Mouse (Mus musculus) lung, postnatal 0 days (tissue): ENCODE measurements around the gene Ampd3. TPM values are rescaled to one million over a fixed set of nuclear protein-coding genes. Genes with fewer than 3 reads are reported as not detected.

Experiments
- ATAC-seq: fragments of 200-750 bp; cut with Nextera tagmentation; 2 replicates; pipeline ENCODE4 v1.8.0; 2017; ENCODE audit warnings: moderate library complexity
- DNase-seq: peaks from one replicate; pipeline ENCODE4 v3.0.0-alpha.2; 2016; ENCODE audit warnings: low spot score
- H3K27ac ChIP-seq: fragments of 300-500 bp; sonication (generic); 2 replicates; pipeline ENCODE4 v1.5.1; 2014; ENCODE audit warnings: antibody characterized with exemption, mild to moderate bottlenecking, low read length, mixed read lengths
- H3K27me3 ChIP-seq: fragments of 300-500 bp; sonication (generic); replicated peaks from 2 replicates; pipeline ENCODE4 v1.6.1; 2014; ENCODE audit warnings: low read length, mixed read lengths; ENCODE audit not compliant: insufficient read depth
- H3K36me3 ChIP-seq: fragments of 300-500 bp; sonication (generic); 2 replicates; pipeline ENCODE4 v1.6.1; 2014; ENCODE audit warnings: low read length, mixed read lengths; ENCODE audit not compliant: insufficient read depth
- H3K4me1 ChIP-seq: fragments of 300-500 bp; sonication (generic); 2 replicates; pipeline ENCODE4 v1.6.1; 2014; ENCODE audit warnings: antibody characterized with exemption, low read depth, low read length, mixed read lengths; ENCODE audit not compliant: insufficient read depth
- H3K4me2 ChIP-seq: fragments of 300-500 bp; sonication (generic); replicated peaks from 2 replicates; pipeline ENCODE4 v1.6.1; 2014; ENCODE audit warnings: low read depth, mild to moderate bottlenecking, low read length, moderate library complexity, mixed read lengths
- H3K4me3 ChIP-seq: fragments of 300-500 bp; sonication (generic); 2 replicates; pipeline ENCODE4 v1.5.1; 2014; ENCODE audit warnings: low read depth, low read length
- H3K9ac ChIP-seq: fragments of 300-500 bp; sonication (generic); replicated peaks from 2 replicates; pipeline ENCODE4 v1.6.1; 2014; ENCODE audit warnings: low read depth, mild to moderate bottlenecking
- H3K9me3 ChIP-seq: fragments of 300-500 bp; sonication (generic); 2 replicates; pipeline ENCODE4 v1.6.1; 2016; ENCODE audit warnings: low read length, mixed read lengths
- CTCF ChIP-seq: IDR thresholded peaks from 2 replicates; pipeline ENCODE4 v1.5.1; 2016; ENCODE audit warnings: antibody characterized with exemption, mild to moderate bottlenecking
- EP300 ChIP-seq: IDR thresholded peaks from 2 replicates; pipeline ENCODE4 v1.6.1; 2016; ENCODE audit warnings: antibody characterized with exemption, mild to moderate bottlenecking, control low read depth
- WGBS: fragments of 180-500 bp; shearing (Covaris S2); extraction: QIAGEN DNeasy Blood & Tissue Kit; methylation state at CpG from one replicate; pipeline ENCODE4 v1.1.7; 2014; 5-methylcytosine and 5-hydroxymethylcytosine counted together
- polyA plus RNA-seq: library from polyadenylated mRNA; unstranded; fragments of >200 nt; fragmentation: Nextera tagmentation; extraction: Ambion mirVana; gene quantifications from 2 replicates; pipeline ENCODE4 v1.2.1, GENCODE M21; 2015

Gene Ampd3
- polyA plus RNA-seq, 1 experiment from 2014 or later, result 5.0 TPM

GRCm38 (mm10) chr7:110746087-110746562, 21.9 kb upstream of the Ampd3 start:
- Histone ChIP-seq H3K4me1 (no peaks in the 10 kb centered on the region), H3K9ac (no peak overlapping the region), H3K27ac (no peak overlapping the region), H3K9me3 (no peaks in the 10 kb centered on the region), H3K4me3 (no peak overlapping the region), H3K36me3 (no peaks in the 10 kb centered on the region), H3K4me2 (no peak overlapping the region), H3K27me3 (no peaks in the 10 kb centered on the region)
- no peak for DNase-seq
- 81% methylated on average over 5 of the region's 5 CpGs for WGBS
- no peak for ATAC-seq
- no peak for TF ChIP-seq CTCF
- TF ChIP-seq EP300, result no peak

GRCm38 (mm10) chr7:110746809-110747208, 21.2 kb upstream of the Ampd3 start:
- no peaks in the 10 kb centered on the region for H3K36me3 ChIP-seq
- no peak for ATAC-seq
- WGBS, result 55% methylated on average over 2 of the region's 2 CpGs

GRCm38 (mm10) chr7:110750834-110751233, 17.2 kb upstream of the Ampd3 start:
- 37% methylated on average over 4 of the region's 4 CpGs for WGBS
- TF ChIP-seq CTCF (no peak), EP300 (no peak)
- no peak for ATAC-seq

More at GRCm38 (mm10) chr7:110746809-110747208, 21.2 kb upstream of the Ampd3 start:
- TF ChIP-seq CTCF (no peak), EP300 (no peak)
- Histone ChIP-seq H3K4me1 (no peaks in the 10 kb centered on the region), H3K9me3 (no peaks in the 10 kb centered on the region), H3K27me3 (no peaks in the 10 kb centered on the region), H3K4me3 (no peak overlapping the region), H3K27ac (no peak overlapping the region), H3K4me2 (no peak overlapping the region), H3K9ac (no peak overlapping the region)
- no peak for DNase-seq

GRCm38 (mm10) chr7:110751634-110752033, 16.4 kb upstream of the Ampd3 start:
- ATAC-seq, result no peak
- no peaks in the 10 kb centered on the region for H3K27me3 ChIP-seq
- no peak overlapping the region for H3K4me3 ChIP-seq
- H3K4me1 ChIP-seq, result no peaks in the 10 kb centered on the region
- no peak overlapping the region for H3K4me2 ChIP-seq
- TF ChIP-seq CTCF, result no peak
- TF ChIP-seq EP300, result no peak
- 87% methylated on average over 1 of the region's 1 CpGs for WGBS
- no peak overlapping the region for H3K27ac ChIP-seq
- no peak for DNase-seq
- no peaks in the 10 kb centered on the region for H3K9me3 ChIP-seq
- H3K36me3 ChIP-seq, result no peaks in the 10 kb centered on the region
- no peak overlapping the region for H3K9ac ChIP-seq

More at GRCm38 (mm10) chr7:110750834-110751233, 17.2 kb upstream of the Ampd3 start:
- Histone ChIP-seq H3K4me1 (no peaks in the 10 kb centered on the region), H3K9me3 (no peaks in the 10 kb centered on the region), H3K36me3 (no peaks in the 10 kb centered on the region), H3K27ac (no peak overlapping the region), H3K27me3 (no peaks in the 10 kb centered on the region), H3K4me3 (no peak overlapping the region), H3K4me2 (no peak overlapping the region), H3K9ac (no peak overlapping the region)
- DNase-seq, result no peak

GRCm38 (mm10) chr7:110753310-110753709, 14.7 kb upstream of the Ampd3 start:
- Histone ChIP-seq H3K9me3 (no peaks in the 10 kb centered on the region), H3K4me1 (no peaks in the 10 kb centered on the region), H3K4me3 (no peak overlapping the region), H3K9ac (no peak overlapping the region), H3K27me3 (no peaks in the 10 kb centered on the region), H3K4me2 (no peak overlapping the region), H3K27ac (no peak overlapping the region), H3K36me3 (no peaks in the 10 kb centered on the region)
- DNase-seq (no peak), ATAC-seq (no peak)
- 89% methylated on average over 1 of the region's 1 CpGs for WGBS
- TF ChIP-seq EP300, result no peak
- TF ChIP-seq CTCF, result no peak

- Histone ChIP-seq H3K4me1 (no peaks in the 10 kb centered on the region), H3K36me3 (no peaks in the 10 kb centered on the region), H3K27ac (no peak overlapping the region), H3K4me2 (no peak overlapping the region), H3K9me3 (no peaks in the 10 kb centered on the region), H3K27me3 (no peaks in the 10 kb centered on the region), H3K4me3 (no peak overlapping the region), H3K9ac (no peak overlapping the region)
- ATAC-seq (no peak), DNase-seq (no peak)
- TF ChIP-seq CTCF (no peak), EP300 (no peak)
- 40% methylated on average over 5 of the region's 5 CpGs for WGBS
Observed at GRCm38 (mm10) chr7:110753926-110754330, 14.1 kb upstream of the Ampd3 start.

GRCm38 (mm10) chr7:110756440-110756839, 11.6 kb upstream of the Ampd3 start:
- 30% methylated on average over 2 of the region's 2 CpGs for WGBS
- H3K36me3 ChIP-seq, result no peaks in the 10 kb centered on the region
- no peak overlapping the region for H3K9ac ChIP-seq
- no peak for TF ChIP-seq CTCF
- TF ChIP-seq EP300, result no peak
- no peak overlapping the region for H3K4me3 ChIP-seq
- H3K9me3 ChIP-seq, result no peaks in the 10 kb centered on the region
- no peaks in the 10 kb centered on the region for H3K4me1 ChIP-seq
- ATAC-seq (peak; percentile 52), DNase-seq (peak; percentile 54)
- H3K4me2 ChIP-seq, result no peak overlapping the region
- no peaks in the 10 kb centered on the region for H3K27me3 ChIP-seq
- H3K27ac ChIP-seq, result no peak overlapping the region
